Mouse (Mus musculus) MEL (cell line): ENCODE results near the gene Rnf19b. TPM values are rescaled to one million over a fixed set of nuclear protein-coding genes. Genes with fewer than 3 reads are reported as not detected.

Experiments
- DNase-seq: peaks from one replicate; pipeline ENCODE4 v3.0.0; 2011; ENCODE audit warnings: low read depth, low spot score
- H3K27ac ChIP-seq: 2 replicates; pipeline ENCODE4 v1.5.1; 2012; ENCODE audit warnings: low read depth, mild to moderate bottlenecking, control low read depth, low read length, moderate library complexity; ENCODE audit not compliant: control insufficient read depth
- H3K27me3 ChIP-seq, 2 experiments: fragments of 150-350 bp in 1 of 2; sonication (generic) in 1 of 2; 2 replicates each; pipeline ENCODE4 v1.6.1; 2012; ENCODE audit warnings: low read length in 2 of 2, mild to moderate bottlenecking in 2 of 2, improper control_type of control experiment in 1 of 2, moderate library complexity in 1 of 2; ENCODE audit not compliant: insufficient read depth in 2 of 2, control insufficient read depth in 1 of 2
- H3K36me3 ChIP-seq, 2 experiments: 2 replicates each; pipeline ENCODE4 v1.6.1; 2012 to 2014; ENCODE audit warnings: low read length in 2 of 2, improper control_type of control experiment in 1 of 2, inconsistent platforms in 1 of 2, mild to moderate bottlenecking in 1 of 2; ENCODE audit not compliant: insufficient read depth in 2 of 2, control insufficient read depth in 1 of 2
- H3K4me1 ChIP-seq, 2 experiments: fragments of 150-350 bp in 1 of 2; sonication (generic) in 1 of 2; 2 replicates each; pipeline ENCODE4 v1.6.1; 2012; ENCODE audit warnings: low read length in 2 of 2, improper control_type of control experiment in 1 of 2, mild to moderate bottlenecking in 1 of 2; ENCODE audit not compliant: insufficient read depth in 2 of 2, control insufficient read depth in 1 of 2
- H3K4me3 ChIP-seq, 2 experiments: fragments of 150-350 bp in 1 of 2; sonication (generic) in 1 of 2; 2 replicates each; pipeline ENCODE4 v1.5.1; 2012; ENCODE audit warnings: low read depth in 2 of 2, low read length in 2 of 2, mild to moderate bottlenecking in 2 of 2, moderate library complexity in 2 of 2, control low read depth in 1 of 2, improper control_type of control experiment in 1 of 2; ENCODE audit not compliant: control insufficient read depth in 1 of 2, insufficient read depth in 1 of 2
- H3K79me2 ChIP-seq: 2 replicates; pipeline ENCODE4 v1.6.1; 2012; ENCODE audit warnings: mild to moderate bottlenecking, low read length, moderate library complexity; ENCODE audit not compliant: control insufficient read depth, poor library complexity, insufficient read depth
- H3K9ac ChIP-seq: 2 replicates; pipeline ENCODE4 v1.6.1; 2012; ENCODE audit warnings: low read depth, mild to moderate bottlenecking, control low read depth, low read length, moderate library complexity; ENCODE audit not compliant: control insufficient read depth, poor library complexity, severe bottlenecking
- H3K9me3 ChIP-seq: fragments of 150-350 bp; sonication (generic); replicated peaks from 2 replicates; pipeline ENCODE4 v1.6.1; 2012; ENCODE audit warnings: mild to moderate bottlenecking, low read length, improper control_type of control experiment, moderate library complexity; ENCODE audit not compliant: insufficient read depth
- BHLHE40 ChIP-seq: IDR thresholded peaks from 2 replicates; pipeline ENCODE4 v1.6.1; 2012; ENCODE audit warnings: low read depth, mild to moderate bottlenecking, inconsistent platforms, low read length, improper control_type of control experiment, borderline replicate concordance
- CHD1 ChIP-seq: IDR thresholded peaks from 2 replicates; pipeline ENCODE4 v1.6.1; 2012; ENCODE audit warnings: low read depth, mild to moderate bottlenecking, inconsistent platforms, low read length, improper control_type of control experiment
- CHD2 ChIP-seq: IDR thresholded peaks from 2 replicates; pipeline ENCODE4 v1.6.1; 2011; ENCODE audit warnings: low read length, improper control_type of control experiment
- ELF1 ChIP-seq: IDR thresholded peaks from 2 replicates; pipeline ENCODE4 v1.6.1; 2014; ENCODE audit warnings: low read depth, mild to moderate bottlenecking, inconsistent platforms, low read length, improper control_type of control experiment, moderate library complexity
- EP300 ChIP-seq, 2 experiments: IDR thresholded peaks; 2 replicates each; pipeline ENCODE4 v1.6.1; 2011; ENCODE audit warnings: improper control_type of control experiment in 2 of 2, low read length in 2 of 2, low read depth in 1 of 2, mild to moderate bottlenecking in 1 of 2
- GABPA ChIP-seq: IDR thresholded peaks from 2 replicates; pipeline ENCODE4 v1.6.1; 2012; ENCODE audit warnings: low read depth, mild to moderate bottlenecking, inconsistent platforms, low read length, improper control_type of control experiment, moderate library complexity
- GATA1 ChIP-seq: IDR thresholded peaks from 2 replicates; pipeline ENCODE4 v1.6.1; 2011; ENCODE audit warnings: low read depth, low read length, improper control_type of control experiment
- HCFC1 ChIP-seq: IDR thresholded peaks from 2 replicates; pipeline ENCODE4 v1.6.1; 2012; ENCODE audit warnings: low read depth, mild to moderate bottlenecking, inconsistent platforms, low read length, improper control_type of control experiment, moderate library complexity
- MAX ChIP-seq: IDR thresholded peaks from 2 replicates; pipeline ENCODE4 v1.6.1; 2011; ENCODE audit warnings: low read length, improper control_type of control experiment
- MEF2A ChIP-seq: IDR thresholded peaks from 2 replicates; pipeline ENCODE4 v1.6.1; 2014; ENCODE audit warnings: low read depth, mild to moderate bottlenecking, inconsistent platforms, low read length, improper control_type of control experiment; ENCODE audit not compliant: poor library complexity, insufficient replicate concordance, severe bottlenecking; ENCODE audit errors: extremely low read depth
- NELFE ChIP-seq: IDR thresholded peaks from 2 replicates; pipeline ENCODE4 v1.6.1; 2011; ENCODE audit warnings: low read depth, low read length, improper control_type of control experiment
- NRF1 ChIP-seq: IDR thresholded peaks from 2 replicates; pipeline ENCODE4 v1.6.1; 2014; ENCODE audit warnings: low read depth, mild to moderate bottlenecking, inconsistent platforms, low read length, improper control_type of control experiment, moderate library complexity; ENCODE audit not compliant: poor library complexity, insufficient read depth, severe bottlenecking
- POLR2AphosphoS5 ChIP-seq: IDR thresholded peaks from 2 replicates; pipeline ENCODE4 v1.6.1; 2012; ENCODE audit warnings: low read depth, borderline replicate concordance, mild to moderate bottlenecking, inconsistent platforms, low read length, moderate library complexity, mixed read lengths
- RAD21 ChIP-seq: IDR thresholded peaks from 2 replicates; pipeline ENCODE4 v1.6.1; 2011; ENCODE audit warnings: mild to moderate bottlenecking, low read depth, low read length, improper control_type of control experiment
- SMC3 ChIP-seq: IDR thresholded peaks from 2 replicates; pipeline ENCODE4 v1.6.1; 2011; ENCODE audit warnings: low read depth, low read length, improper control_type of control experiment
- TBP ChIP-seq: IDR thresholded peaks from 2 replicates; pipeline ENCODE4 v1.8.0; 2011; ENCODE audit warnings: low read depth, low read length, improper control_type of control experiment
- TCF12 ChIP-seq: IDR thresholded peaks from 2 replicates; pipeline ENCODE4 v1.6.1; 2014; ENCODE audit warnings: low read depth, mild to moderate bottlenecking, inconsistent platforms, low read length, improper control_type of control experiment, moderate library complexity
- UBTF ChIP-seq: IDR thresholded peaks from 2 replicates; pipeline ENCODE4 v1.6.1; 2012; ENCODE audit warnings: low read depth, mild to moderate bottlenecking, inconsistent platforms, low read length, improper control_type of control experiment, moderate library complexity, borderline replicate concordance; ENCODE audit not compliant: insufficient read depth
- ZKSCAN1 ChIP-seq: IDR thresholded peaks from 2 replicates; pipeline ENCODE4 v1.6.1; 2012; ENCODE audit warnings: low read depth, mild to moderate bottlenecking, inconsistent platforms, low read length, improper control_type of control experiment, moderate library complexity
- ZNF384 ChIP-seq: IDR thresholded peaks from 2 replicates; pipeline ENCODE4 v1.6.1; 2012; ENCODE audit warnings: low read depth, mild to moderate bottlenecking, inconsistent platforms, low read length, improper control_type of control experiment
- polyA plus RNA-seq, 2 experiments: library from polyadenylated mRNA; stranded (reverse) in 1 of 2; unstranded in 1 of 2; fragments of >175 nt in 1 of 2; fragments of >200 nt in 1 of 2; gene quantifications; 2 replicates each; pipeline versions ENCODE4 v1.2.1 to v1.2.4; 2012; ENCODE audit warnings: low replicate concordance in 2 of 2, low read depth in 1 of 2; ENCODE audit not compliant: insufficient read length in 2 of 2, insufficient read depth in 1 of 2, missing spikeins in 1 of 2
- total RNA-seq: library from RNA; depleted of rRNA; stranded (reverse); fragments of 300-350 nt; gene quantifications from 2 replicates; pipeline ENCODE4 v1.2.3, GENCODE M21; 2012

Rnf19b gene
- total and polyA plus RNA-seq, 3 experiments: 26.3 to 30.0 TPM; not detected in 1

GRCm38 (mm10) chr4:129054757-129055156 is 3.3 kb upstream of the Rnf19b start:
- Histone ChIP-seq H3K36me3 (peaks cover 0 to 33% of the 10 kb centered on the region in 2 experiments; a peak in 2 of 4 replicates), H3K27ac (no peak overlapping the region), H3K9me3 (no peaks in the 10 kb centered on the region), H3K79me2 (peaks cover 13% of the 10 kb centered on the region), H3K4me1 (peaks cover 11 to 27% of the 10 kb centered on the region in 2 experiments), H3K27me3 (no peaks in the 10 kb centered on the region), H3K4me3 (no peak overlapping the region), H3K9ac (no peak overlapping the region)
- DNase-seq: no peak
- TF ChIP-seq CHD1 (no peak), EP300 (IDR thresholded peaks at IDR 0.05; ENCODE audit: low read depth in 1 of 2, low read length in 2 of 2) (no peak), NELFE (no peak), BHLHE40 (no peak), GABPA (no peak), ELF1 (no peak), MAX (no peak), GATA1 (no peak), NRF1 (no peak)

GRCm38 (mm10) chr4:129055562-129055961 is 2.5 kb upstream of the Rnf19b start:
- H3K9ac ChIP-seq: no peak overlapping the region
- H3K9me3 ChIP-seq: no peaks in the 10 kb centered on the region
- DNase-seq: no peak
- no peaks in the 10 kb centered on the region for H3K27me3 ChIP-seq
- no peak for TF ChIP-seq POLR2AphosphoS5
- no peak for TF ChIP-seq ZNF384
- no peak for TF ChIP-seq RAD21
- TF ChIP-seq GABPA: no peak
- TF ChIP-seq MEF2A: no peak
- no peak for TF ChIP-seq TCF12
- no peak for TF ChIP-seq HCFC1
- TF ChIP-seq ELF1: no peak
- no peak for TF ChIP-seq CHD2
- no peak for TF ChIP-seq TBP
- TF ChIP-seq NELFE: no peak
- no peak for TF ChIP-seq UBTF
- TF ChIP-seq ZKSCAN1: no peak
- TF ChIP-seq SMC3: no peak
- H3K79me2 ChIP-seq: peaks cover 17% of the 10 kb centered on the region
- H3K27ac ChIP-seq: no peak overlapping the region
- peaks cover 15 to 22% of the 10 kb centered on the region in 2 experiments for H3K4me1 ChIP-seq
- no peak overlapping the region for H3K4me3 ChIP-seq
- peaks cover 0 to 31% of the 10 kb centered on the region in 2 experiments; a peak in 2 of 4 replicates for H3K36me3 ChIP-seq
